Mouse (Mus musculus) cerebellum, postnatal 25 days (tissue): Measurements from ENCODE around the gene Lgi4.

Experiments
- DNase-seq, 2 experiments: peaks; one replicate each; pipeline ENCODE4 v3.0.0; 2021; ENCODE audit warnings: mixed read lengths in 2 of 2

The Lgi4 gene

DNA sequence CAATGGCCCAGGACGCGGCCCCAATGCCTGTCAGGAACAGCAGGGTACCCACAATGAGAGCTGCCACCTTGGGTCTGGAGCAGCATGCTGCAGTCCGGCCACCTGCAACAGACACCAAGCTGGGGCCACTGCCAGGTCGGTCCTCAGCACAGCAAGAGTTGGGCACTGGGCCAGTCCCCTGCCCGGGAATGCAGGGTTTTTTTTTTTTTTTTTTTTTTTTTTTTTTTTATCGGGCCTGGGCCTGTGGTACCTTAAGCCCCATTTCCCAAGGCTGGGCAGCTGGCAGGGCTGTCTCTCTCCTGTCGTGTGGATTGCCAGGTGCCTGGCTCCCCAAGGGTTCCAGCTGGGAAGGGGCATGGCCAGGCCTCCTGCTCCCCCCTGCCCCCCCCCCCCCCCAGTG lies 49.9 kb downstream of the Lgi4 start:
- peak; percentile 77 to 86 for DNase-seq

DNA sequence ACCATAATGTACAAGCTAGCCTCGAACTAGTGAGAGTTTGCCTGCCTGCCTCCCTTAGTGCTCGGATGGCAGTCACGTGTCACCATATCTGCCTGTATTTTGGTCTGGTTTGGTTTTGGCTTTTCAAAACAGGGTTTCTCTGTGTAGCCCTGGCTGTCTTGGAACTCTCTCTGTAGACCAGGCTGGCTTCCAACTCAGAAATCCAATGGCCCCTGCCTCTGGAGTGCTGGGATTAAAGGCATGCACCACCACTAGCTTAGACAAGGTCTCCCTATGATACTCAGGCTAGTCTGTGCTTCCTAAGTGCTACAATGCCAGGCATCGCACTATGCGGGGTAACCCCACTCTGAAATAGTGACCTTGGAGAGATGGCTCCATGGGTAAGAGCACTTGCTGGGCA lies 50.7 kb downstream of the Lgi4 start:
- no peak for DNase-seq

DNA sequence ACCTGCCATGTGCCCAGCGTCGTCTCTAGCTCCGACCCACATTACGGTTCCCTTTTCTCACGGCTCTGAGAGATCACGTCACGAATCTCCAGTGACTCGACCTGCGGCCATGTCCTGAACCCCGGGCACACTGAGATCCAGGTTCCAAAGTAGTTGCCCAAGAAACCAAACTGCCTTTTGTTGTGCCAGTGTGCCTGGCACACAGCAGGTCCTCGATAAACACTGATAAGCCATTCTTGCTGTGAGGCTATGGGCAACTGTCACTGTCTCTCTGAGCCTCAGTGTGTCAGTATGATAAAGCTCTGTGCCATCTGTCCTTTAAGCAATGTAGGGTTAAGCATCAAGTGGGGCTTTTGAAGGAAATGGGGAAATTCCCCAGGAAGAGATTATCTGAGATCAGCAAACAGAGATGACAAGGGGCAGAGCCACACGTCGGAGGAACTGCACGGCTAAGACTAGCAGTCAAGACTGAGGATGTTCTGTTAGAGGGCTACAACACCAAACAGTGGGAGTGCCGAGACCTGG lies 51.8 kb downstream of the Lgi4 start:
- DNase-seq, result no peak

DNA sequence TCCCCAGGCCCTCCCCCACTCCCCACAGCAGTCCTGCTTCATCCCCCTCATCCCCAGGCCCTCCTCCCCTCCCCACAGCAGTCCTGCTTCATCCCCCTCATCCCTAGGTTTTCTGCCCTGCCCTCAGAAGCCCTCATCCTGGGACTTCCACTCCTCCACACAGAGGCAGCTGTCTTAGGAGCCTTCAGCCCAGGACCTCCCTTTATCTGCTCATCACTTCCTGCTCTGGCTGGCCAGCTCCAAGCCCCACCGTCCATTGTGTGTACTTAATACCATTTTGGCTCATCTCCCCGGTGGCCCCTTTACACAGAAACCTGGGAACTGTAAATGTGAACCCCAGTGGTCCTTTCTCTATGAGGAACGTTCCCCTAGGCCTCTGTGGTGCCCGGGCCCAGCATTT lies 52.9 kb downstream of the Lgi4 start:
- DNase-seq, result no peak

DNA sequence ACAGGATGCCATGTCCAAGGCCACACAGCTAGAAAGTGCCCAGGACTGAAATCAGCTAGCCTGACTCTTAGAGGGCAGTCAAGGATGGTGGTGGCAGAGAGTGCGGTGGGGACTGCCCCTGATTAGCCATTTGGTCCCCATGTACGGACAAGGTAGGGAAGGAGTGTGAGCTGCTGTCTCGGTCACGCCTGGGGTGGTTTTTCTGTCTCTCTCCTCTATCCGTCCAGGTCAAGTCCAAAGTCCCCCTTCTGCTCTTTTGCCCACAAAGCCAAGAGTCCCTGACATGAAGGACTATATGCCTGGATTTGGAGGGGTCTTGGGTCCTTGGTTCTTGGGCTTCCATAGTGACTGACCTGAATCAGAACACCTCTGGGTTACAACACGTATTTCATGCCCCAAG lies 54.7 kb downstream of the Lgi4 start:
- no peak for DNase-seq

DNA sequence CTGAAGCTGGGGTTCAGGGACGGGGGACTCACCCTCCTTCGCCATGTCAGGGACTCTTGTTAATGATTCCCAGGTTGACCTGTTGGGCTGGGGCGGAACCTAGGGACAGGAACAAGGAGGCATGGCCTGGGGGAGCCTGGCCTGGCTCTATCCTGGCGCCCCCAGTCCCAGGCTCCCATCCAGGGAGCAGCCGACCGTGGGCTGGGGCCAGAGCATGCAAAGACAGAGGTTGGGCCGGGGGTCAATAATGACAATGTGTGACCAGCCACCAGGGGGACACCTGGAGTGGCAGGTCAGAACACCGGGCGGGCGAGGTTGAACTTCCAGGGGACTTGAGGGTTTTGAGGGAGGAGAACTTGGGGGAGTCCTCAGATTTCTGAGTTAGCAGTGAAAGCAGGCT lies 55.5 kb downstream of the Lgi4 start:
- no peak for DNase-seq

DNA sequence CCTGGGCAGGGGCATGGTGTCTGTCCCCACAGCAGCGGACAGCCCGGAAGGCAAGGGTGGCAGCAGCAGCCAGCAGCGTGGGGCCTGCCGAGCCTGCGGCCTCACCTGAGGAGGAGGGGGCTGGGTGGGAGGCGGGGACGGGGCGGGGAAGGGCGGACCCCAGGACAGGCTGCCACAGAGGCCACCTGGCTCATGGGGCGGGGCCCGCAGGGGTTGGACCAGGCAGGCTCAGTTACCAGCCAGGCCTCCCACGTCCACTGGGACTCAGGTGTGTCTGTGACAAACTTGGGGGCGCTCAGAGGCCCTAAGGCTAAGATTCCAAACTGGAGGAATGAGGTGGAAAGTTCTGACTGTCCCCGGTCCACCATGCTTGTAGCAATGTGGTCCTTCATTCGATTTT lies 56.0 kb downstream of the Lgi4 start, which contains the start of gene Hpn:
Gene Hpn (minus strand): TSS at position 109 of the 400 bp plus-strand sequence.
- peak in 1 of 2 experiments; percentile 63 for DNase-seq

DNA sequence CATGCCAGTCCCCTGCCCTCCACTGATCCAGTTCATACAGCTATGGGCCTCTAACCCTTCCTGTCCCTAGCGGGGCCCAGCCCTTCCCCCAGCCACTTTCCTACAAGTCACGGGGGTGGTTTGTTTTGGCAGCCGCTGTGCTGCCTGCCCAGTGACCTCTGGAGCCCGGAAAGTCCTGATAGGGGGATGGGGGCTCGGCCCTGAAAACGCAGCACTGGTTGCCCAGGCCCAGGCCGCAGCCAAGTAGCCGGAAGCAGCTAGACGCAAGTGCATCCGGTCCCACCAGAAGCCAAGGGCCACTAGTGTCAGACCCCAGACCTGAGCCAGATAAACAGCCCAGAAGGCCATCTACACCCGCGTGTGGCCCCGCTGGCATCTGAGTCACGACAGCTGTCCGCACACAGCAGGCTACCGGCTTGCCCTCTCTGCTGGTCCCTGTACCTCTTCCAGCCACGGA lies 56.5 kb downstream of the Lgi4 start:
- DNase-seq, result peak; percentile 79 to 84

DNA sequence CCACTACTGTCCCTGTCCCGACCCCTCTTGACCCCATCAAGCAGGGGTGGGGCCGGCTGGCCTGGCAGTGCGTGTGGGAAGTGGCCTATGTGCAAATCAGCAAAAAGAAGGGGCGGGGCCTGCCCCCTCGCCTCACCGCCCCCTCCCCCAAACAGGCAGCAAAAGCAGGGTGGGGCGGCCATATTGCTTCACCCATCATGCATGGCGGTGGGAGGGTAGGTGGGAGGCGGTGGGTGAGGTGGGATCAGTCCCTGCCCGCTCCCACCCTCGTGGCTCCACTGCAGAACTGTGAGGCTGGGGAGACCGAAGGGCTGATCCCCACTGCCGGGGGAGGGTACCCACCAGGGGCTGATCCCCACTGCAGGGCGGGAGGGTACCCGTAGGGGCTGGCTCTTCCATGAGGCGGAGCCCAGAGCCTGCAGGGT lies 57.6 kb downstream of the Lgi4 start:
- peak in 1 of 2 experiments; percentile 58 for DNase-seq

DNA sequence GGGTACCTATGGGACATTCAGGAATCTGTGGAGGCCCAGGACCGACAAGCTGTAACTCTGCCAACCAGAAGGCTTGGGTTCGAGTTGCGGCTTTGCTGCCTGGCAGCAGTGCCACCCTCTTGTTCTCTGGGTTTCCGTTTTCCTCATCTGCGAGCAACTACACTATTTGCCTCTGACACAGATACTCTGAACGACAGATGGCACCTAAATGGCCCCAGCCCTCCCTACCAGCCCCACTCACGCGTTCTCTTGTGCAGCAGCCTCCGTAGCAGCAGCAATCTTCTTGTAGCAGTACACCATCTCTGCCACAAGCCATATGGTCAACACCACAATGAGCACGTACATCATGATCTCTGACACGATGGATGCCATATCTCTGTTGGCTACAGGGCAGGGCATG lies 58.3 kb downstream of the Lgi4 start:
- peak; percentile 66 to 67 for DNase-seq

DNA sequence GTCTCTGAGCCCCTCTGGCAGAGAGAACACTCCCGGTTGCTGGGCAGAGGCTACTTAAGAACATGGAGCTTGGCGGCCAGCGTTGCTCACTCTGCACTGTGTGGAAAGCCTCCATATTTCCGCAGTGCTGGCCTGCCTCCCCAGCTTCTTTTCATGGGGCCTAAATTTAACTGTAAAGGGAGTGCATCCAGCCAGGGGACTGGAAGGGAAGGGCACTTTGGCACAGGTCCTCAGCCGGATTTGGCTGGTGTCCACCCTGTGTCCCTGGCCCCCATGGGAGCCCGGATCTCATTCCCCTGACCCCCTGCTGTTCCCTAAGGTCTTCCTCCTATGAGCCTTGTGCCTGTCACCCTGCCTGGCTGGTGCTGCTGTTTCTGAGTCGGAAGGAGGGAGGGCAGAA lies 59.3 kb downstream of the Lgi4 start:
- DNase-seq, result peak; percentile 80 to 87

DNA sequence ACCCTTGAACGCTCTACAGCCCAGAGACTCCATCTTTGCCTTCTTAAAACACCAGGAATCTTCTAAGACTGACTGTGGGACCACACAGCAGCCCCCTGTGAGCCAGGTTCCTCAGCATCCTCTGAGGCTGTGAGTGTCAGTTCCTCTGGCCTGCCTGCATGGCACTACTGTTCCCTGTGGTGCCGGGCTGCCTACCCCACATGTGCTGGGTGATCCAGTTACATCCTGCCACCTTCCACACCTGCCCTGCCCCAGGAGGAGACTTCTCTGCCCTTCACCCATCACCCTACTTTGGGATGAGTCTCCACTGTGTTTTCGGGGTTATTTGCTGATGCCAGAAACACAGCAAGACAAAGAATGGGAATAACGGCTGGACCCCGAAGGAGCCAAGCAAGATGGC lies 60.4 kb downstream of the Lgi4 start:
- peak in 1 of 2 experiments; percentile 33 for DNase-seq
